Comparison of ENCODE assay signal across 32 mouse cellular contexts in the genomic region with DNA sequence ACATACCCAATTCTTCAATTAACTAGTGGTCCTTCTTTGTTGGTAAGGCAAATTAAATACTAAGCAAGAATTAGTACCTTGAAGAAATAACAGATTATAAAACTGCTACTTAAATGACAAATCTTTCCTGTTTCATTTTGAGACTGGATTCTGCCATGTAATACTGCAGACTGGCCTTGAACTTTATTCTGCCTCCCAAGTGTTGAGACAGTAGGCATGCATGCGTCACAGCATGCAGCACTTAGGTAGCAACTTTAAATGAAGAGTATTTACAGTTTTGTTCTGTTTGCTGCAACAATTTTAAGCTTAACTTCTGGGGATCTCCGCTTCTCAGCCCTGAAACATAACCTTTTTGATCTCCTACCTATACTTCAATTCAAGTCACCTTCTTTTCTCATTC. TPM values are rescaled to one million over a fixed set of nuclear protein-coding genes. Genes with fewer than 3 reads are reported as not detected.
A peak's percentile ranks its signal among the peaks of the same experiment; 100 is the strongest.
DNase-seq lines count a peak whose midpoint lies in the region; ATAC-seq and TF ChIP-seq lines count a peak whose summit lies in the region.
"Had no signal": no experiment of that assay in that cellular context is flagged by ENCODE, and none has a peak within 500 bp of the region (broad histone marks: within the 10 kb centered on the region; RNA-seq: fewer than 3 reads in every experiment).

No protein-coding gene starts in this region.

- H3K36me3 ChIP-seq in liver, embryonic 12.5 days, result peaks cover 81% of the 10 kb centered on the region
- peaks cover 36% of the 10 kb centered on the region for H3K36me3 ChIP-seq in liver, postnatal 0 days (replicated peaks; ENCODE audit: insufficient read depth, low read length)
- H3K36me3 ChIP-seq: forebrain, embryonic 15.5 days had no signal

- 95% methylated on average over 2 of the region's 2 CpGs for WGBS in liver, embryonic 12.5 days (ENCODE audit: insufficient replicate concordance)
- WGBS in liver, postnatal 0 days (ENCODE audit: insufficient replicate concordance), result 85% methylated on average over 2 of the region's 2 CpGs

- H3K9ac ChIP-seq in liver, embryonic 12.5 days, result no peak overlapping the region
- H3K9ac ChIP-seq in liver, postnatal 0 days (replicated peaks), result no peak overlapping the region
- H3K9ac ChIP-seq: embryonic facial prominence, embryonic 13.5 days; forebrain, embryonic 12.5 days; forebrain, embryonic 15.5 days; heart, embryonic 13.5 days; hindbrain, embryonic 14.5 days had no signal

- ATAC-seq in liver, embryonic 12.5 days, result no peak
- no peak for ATAC-seq in liver, postnatal 0 days
- ATAC-seq: activated CD4-positive, CD25-positive, alpha-beta regulatory T cell, adult 4 months; CD4-positive, CD25-positive, alpha-beta regulatory T cell, adult 4 months; forebrain, embryonic 15.5 days; hindbrain, postnatal 0 days; inflammation-experienced regulatory T-cells, adult 6 months; intestine, embryonic 16.5 days had no signal

- H3K9me3 ChIP-seq in liver, embryonic 12.5 days (replicated peaks), result no peaks in the 10 kb centered on the region
- no peaks in the 10 kb centered on the region for H3K9me3 ChIP-seq in liver, postnatal 0 days (ENCODE audit: low read length)
- H3K9me3 ChIP-seq: embryonic facial prominence, embryonic 10.5 days; embryonic facial prominence, embryonic 13.5 days; forebrain, embryonic 12.5 days; forebrain, embryonic 15.5 days; heart, embryonic 10.5 days; heart, embryonic 13.5 days had no signal

- peak; percentile 53 to 81 for DNase-seq in adrenal gland, adult (ENCODE audit: inconsistent age in 2 of 2, low spot score in 1 of 2)
- no peak for DNase-seq in adrenal gland, postnatal 4 days (ENCODE audit: low spot score in 2 of 2)
- no peak for DNase-seq in liver, postnatal 0 days
- DNase-seq in adrenal gland, postnatal 14 days, result peak; percentile 51
- no peak for DNase-seq in retina, embryonic 14.5 days (ENCODE audit: low spot score)
- no peak for DNase-seq in kidney, postnatal 4 days
- no peak for DNase-seq in kidney, postnatal 14 days
- DNase-seq: cerebellum, adult 11-12 months; cerebellum, adult 8-10 months; cerebellum, postnatal 10 days; cerebellum, postnatal 36 days; embryo, embryonic 11 days; gastrocnemius, postnatal 10 days; gastrocnemius, postnatal 36 days; heart, adult 2 months; heart, postnatal 14 days; heart, postnatal 4 days had no signal

- peaks cover 51% of the 10 kb centered on the region for H3K4me1 ChIP-seq in liver, embryonic 12.5 days
- peaks cover 27% of the 10 kb centered on the region for H3K4me1 ChIP-seq in liver, postnatal 0 days (ENCODE audit: insufficient read depth)

- H3K27ac ChIP-seq in liver, embryonic 12.5 days, result no peak overlapping the region
- H3K27ac ChIP-seq in liver, postnatal 0 days (ENCODE audit: low read depth), result no peak overlapping the region
- H3K27ac ChIP-seq: embryonic facial prominence, embryonic 10.5 days; embryonic facial prominence, embryonic 13.5 days; forebrain, embryonic 12.5 days; forebrain, embryonic 15.5 days; heart, adult 2 months; heart, embryonic 10.5 days; heart, embryonic 13.5 days; hindbrain, embryonic 14.5 days; hindbrain, postnatal 0 days had no signal

- H3K27me3 ChIP-seq in liver, embryonic 12.5 days (replicated peaks), result no peaks in the 10 kb centered on the region
- H3K27me3 ChIP-seq in liver, postnatal 0 days (ENCODE audit: insufficient read depth, low read length), result no peaks in the 10 kb centered on the region
- H3K27me3 ChIP-seq: embryonic facial prominence, embryonic 13.5 days; forebrain, embryonic 12.5 days; forebrain, embryonic 15.5 days; heart, embryonic 13.5 days had no signal

- no peak for TF ChIP-seq EP300 in liver, postnatal 0 days (IDR thresholded peaks at IDR 0.05; ENCODE audit: low read depth)

- no peak for TF ChIP-seq CTCF in liver, postnatal 0 days (IDR thresholded peaks at IDR 0.05; ENCODE audit: low read depth)

- H3K4me2 ChIP-seq in liver, embryonic 12.5 days, result no peak overlapping the region
- H3K4me2 ChIP-seq in liver, postnatal 0 days (ENCODE audit: low read depth, low read length), result no peak overlapping the region
- H3K4me2 ChIP-seq: embryonic facial prominence, embryonic 13.5 days; forebrain, embryonic 15.5 days; heart, embryonic 13.5 days; hindbrain, embryonic 14.5 days had no signal

- peak overlapping the region; percentile 5; the same call in 1 of the 2 replicates for H3K4me3 ChIP-seq in liver, embryonic 12.5 days
- no peak overlapping the region for H3K4me3 ChIP-seq in liver, postnatal 0 days (ENCODE audit: low read depth, low read length)
- H3K4me3 ChIP-seq: embryonic facial prominence, embryonic 10.5 days; embryonic facial prominence, embryonic 13.5 days; erythroblast, embryonic 14.5 days; forebrain, embryonic 12.5 days; forebrain, embryonic 15.5 days; heart, adult 2 months; heart, embryonic 10.5 days; heart, embryonic 13.5 days had no signal

RNA-seq across cellular contexts. Expression of gene Rbm15, which starts 12.3 kb away (rescaled TPM):
- 10 to 100 TPM; 41.1 to 47.0 TPM for total RNA-seq in adrenal gland, postnatal 4 days (2021)
- polyA plus RNA-seq in liver, embryonic 12.5 days (2016; fragmentation: Nextera tagmentation; extraction: Ambion mirVana), result 13.6 and 14.2 TPM in 2 replicates
- 6.5 and 6.7 TPM in 2 replicates for polyA plus RNA-seq in liver, postnatal 0 days (2015; fragmentation: Nextera tagmentation; extraction: Ambion mirVana)
- 37.3 and 41.1 TPM in 2 replicates for total RNA-seq in adrenal gland, postnatal 14 days (2021)

RNA-seq across cellular contexts. Expression of gene Slc16a4, which starts 30.1 kb away (rescaled TPM):
- 1 to 10 TPM in 1 of 2 experiments, under 1 TPM in 1; 0.87 to 2.7 TPM for total RNA-seq in adrenal gland, postnatal 4 days (2021)
- 1.0 and 1.2 TPM in 2 replicates for polyA plus RNA-seq in liver, embryonic 12.5 days (2016; fragmentation: Nextera tagmentation; extraction: Ambion mirVana)
- polyA plus RNA-seq in liver, postnatal 0 days (2015; fragmentation: Nextera tagmentation; extraction: Ambion mirVana), result 0.14 and 0.27 TPM in 2 replicates
- 0.44 and 0.49 TPM in 2 replicates for total RNA-seq in adrenal gland, postnatal 14 days (2021)
- total RNA-seq: granulocyte monocyte progenitor cell, adult 5-6 weeks had no signal
- polyA plus RNA-seq: erythroblast, embryonic 14.5 days had no signal

RNA-seq across cellular contexts. Expression of gene Lamtor5, which starts 42.5 kb away (rescaled TPM):
- total RNA-seq in adrenal gland, postnatal 4 days (2021), result 10 to 100 TPM; 67.1 to 72.7 TPM
- polyA plus RNA-seq in liver, embryonic 12.5 days (2016; fragmentation: Nextera tagmentation; extraction: Ambion mirVana), result 123 and 128 TPM in 2 replicates
- polyA plus RNA-seq in liver, postnatal 0 days (2015; fragmentation: Nextera tagmentation; extraction: Ambion mirVana), result 94.0 and 99.8 TPM in 2 replicates
- total RNA-seq in adrenal gland, postnatal 14 days (2021), result 73.8 and 81.7 TPM in 2 replicates

Comparison
In these comparisons a context has a peak if more than half of its experiments do, and no peak if none do; other contexts are left out.
1. DNase-seq: peak in adrenal gland, adult (2 of 2) and adrenal gland, postnatal 14 days (single experiment); none in adrenal gland, postnatal 4 days (0 of 2), liver, postnatal 0 days (single experiment), retina, embryonic 14.5 days (single experiment), kidney, postnatal 4 days (0 of 2) and kidney, postnatal 14 days (single experiment).